Mouse (Mus musculus): ENCODE results near the gene Gm17482. TPM values are rescaled to one million over a fixed set of nuclear protein-coding genes. Genes with fewer than 3 reads are reported as not detected.

Gm17482 gene
- total RNA-seq (2023) = not detected in 4 replicates

DNA sequence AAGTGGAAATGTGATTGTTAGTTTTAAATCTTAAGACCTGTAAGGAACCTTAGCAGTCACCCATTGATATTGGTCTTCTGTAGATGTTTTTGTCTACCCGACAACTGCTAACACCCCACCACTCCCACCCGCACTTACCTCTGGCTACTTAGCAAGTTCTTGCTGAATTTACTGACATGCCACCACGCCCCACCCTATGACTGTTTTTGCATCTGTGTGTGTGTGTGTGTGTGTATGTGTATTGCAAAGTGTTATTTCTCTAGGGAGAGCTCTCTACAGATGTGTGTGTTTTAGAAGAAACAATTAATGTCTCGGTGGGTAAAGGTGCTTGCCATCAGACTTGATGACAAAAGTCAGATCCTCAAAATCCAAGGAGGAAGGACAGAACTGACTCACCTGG, at the start of gene Gm17482:
Gene Gm17482 (plus strand): TSS at position 301 of the 400 bp plus-strand sequence.

DNA sequence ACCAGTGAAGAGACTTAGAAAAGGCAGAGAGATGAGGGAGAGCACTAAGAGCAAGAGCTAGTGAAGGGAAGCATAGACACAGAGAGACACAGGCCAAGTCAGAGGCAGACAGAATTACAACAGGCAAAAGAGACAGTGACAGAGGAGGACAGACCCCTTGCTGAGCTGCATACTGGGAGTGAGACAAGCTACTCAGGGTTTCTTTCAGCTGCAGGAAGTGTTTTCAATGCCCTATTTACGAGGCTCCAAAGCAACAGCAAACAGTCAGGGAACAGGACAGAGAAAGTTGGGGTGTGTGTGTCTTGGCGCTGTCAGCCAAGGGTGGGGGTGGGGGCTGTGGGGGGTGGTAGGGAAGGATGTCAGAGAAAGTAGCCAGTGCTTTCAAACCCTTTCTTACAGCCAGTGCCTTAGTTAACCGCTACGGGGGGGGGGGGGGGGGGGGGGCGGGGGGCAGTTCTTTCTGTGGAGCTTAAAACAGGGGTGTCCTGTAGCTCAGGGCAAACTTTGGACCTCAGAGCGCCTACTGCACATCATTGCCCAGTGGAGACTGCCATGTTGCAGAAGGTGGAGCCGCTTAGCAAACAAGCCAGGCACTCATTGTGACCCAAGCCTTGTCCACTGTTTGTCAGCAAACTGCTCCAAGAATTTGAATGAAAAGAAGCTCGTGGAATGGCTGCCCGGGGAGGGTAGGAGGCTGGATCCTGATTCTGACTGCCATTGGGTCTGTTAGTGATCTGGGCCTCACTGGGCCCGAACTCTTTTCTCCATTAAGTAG, 25.1 kb downstream of the Gm17482 start, which contains the start of gene Timp4:
Gene Timp4 (minus strand): TSS at position 107 of the 775 bp plus-strand sequence.

Other genes with a start within 250 kb of the Gm17482 start
- 19.0 to 22.9 TPM (median 20.8 TPM) in 4 replicates for gene Tamm41, start 189.5 kb upstream of the Gm17482 start, total RNA-seq (2023)
- gene Syn2, start 92.4 kb upstream of the Gm17482 start, total RNA-seq (2023) = not detected in 4 replicates
- gene Timp4, start 24.9 kb downstream of the Gm17482 start, total RNA-seq (2023) = not detected in 4 replicates
- 1.5 TPM in 1 of 4 replicates, not detected in the others for gene Pparg, start 133.6 kb downstream of the Gm17482 start, total RNA-seq (2023)

Data from B cell, adult 62 days (primary cell).